Mouse (Mus musculus) forebrain, postnatal 0 days (tissue): ENCODE results near the gene Lima1. TPM values are rescaled to one million over a fixed set of nuclear protein-coding genes. Genes with fewer than 3 reads are reported as not detected.

Experiments used
- ATAC-seq: fragments of 200-750 bp; cut with Nextera tagmentation; 2 replicates; pipeline ENCODE4 v1.8.0; 2017; ENCODE audit warnings: mild to moderate bottlenecking, moderate library complexity
- DNase-seq: peaks from one replicate; pipeline ENCODE4 v3.0.0-alpha.2; 2015
- H3K27ac ChIP-seq: fragments of 300-500 bp; sonication (generic); 2 replicates; pipeline ENCODE4 v1.5.1; 2014; ENCODE audit warnings: low read depth, mild to moderate bottlenecking, antibody characterized with exemption, low read length, moderate library complexity, mixed read lengths
- H3K27me3 ChIP-seq: fragments of 300-500 bp; sonication (generic); 2 replicates; pipeline ENCODE4 v1.6.1; 2014; ENCODE audit warnings: mild to moderate bottlenecking, low read length, mixed read lengths; ENCODE audit not compliant: insufficient read depth
- H3K36me3 ChIP-seq: fragments of 300-500 bp; sonication (generic); 2 replicates; pipeline ENCODE4 v1.6.1; 2014; ENCODE audit warnings: mild to moderate bottlenecking, moderate library complexity; ENCODE audit not compliant: insufficient read depth
- H3K4me1 ChIP-seq: fragments of 300-500 bp; sonication (generic); 2 replicates; pipeline ENCODE4 v1.6.1; 2014; ENCODE audit warnings: antibody characterized with exemption; ENCODE audit not compliant: insufficient read depth
- H3K4me2 ChIP-seq: fragments of 300-500 bp; sonication (generic); 2 replicates; pipeline ENCODE4 v1.6.1; 2014; ENCODE audit warnings: low read depth, mild to moderate bottlenecking, moderate library complexity
- H3K4me3 ChIP-seq: fragments of 300-500 bp; sonication (generic); 2 replicates; pipeline ENCODE4 v1.5.1; 2014; ENCODE audit warnings: low read depth, low read length, mixed read lengths
- H3K9ac ChIP-seq: fragments of 300-500 bp; sonication (generic); 2 replicates; pipeline ENCODE4 v1.6.1; 2014; ENCODE audit warnings: mild to moderate bottlenecking
- H3K9me3 ChIP-seq: fragments of 300-500 bp; sonication (generic); 2 replicates; pipeline ENCODE4 v1.6.1; 2016; ENCODE audit warnings: low read length
- CTCF ChIP-seq: sonication (generic); IDR thresholded peaks from 2 replicates; pipeline ENCODE4 v1.5.1; 2016; ENCODE audit warnings: antibody characterized with exemption, control low read depth, low read depth
- WGBS: fragments of 180-500 bp; shearing (Covaris S2); extraction: QIAGEN DNeasy Blood & Tissue Kit; methylation state at CpG from one replicate; pipeline ENCODE4 v1.1.7; 2014; 5-methylcytosine and 5-hydroxymethylcytosine counted together
- polyA plus RNA-seq: library from polyadenylated mRNA; unstranded; fragments of >200 nt; fragmentation: Nextera tagmentation; extraction: Ambion mirVana; gene quantifications from 2 replicates; pipeline ENCODE4 v1.2.1, GENCODE M21; 2015
- total RNA-seq: library from RNA; depleted of rRNA; stranded (reverse); fragments of >200 nt; gene quantifications from 2 replicates; pipeline ENCODE4 v1.2.3, GENCODE M21; 2014

Gene Lima1
- total and polyA plus RNA-seq, 2 experiments from 2014 or later = 9.7 to 11.8 TPM

- no peak for ATAC-seq
- no peak for TF ChIP-seq CTCF
- no peak overlapping the region for H3K4me3 ChIP-seq
- no peaks in the 10 kb centered on the region for H3K9me3 ChIP-seq
- H3K4me2 ChIP-seq = no peak overlapping the region
- no peaks in the 10 kb centered on the region for H3K27me3 ChIP-seq
- H3K9ac ChIP-seq = no peak overlapping the region
- WGBS = 85% methylated on average over 4 of the region's 4 CpGs
- no peak for DNase-seq
- H3K36me3 ChIP-seq = no peaks in the 10 kb centered on the region; the same call in 1 of the 2 replicates
- H3K4me1 ChIP-seq = no peaks in the 10 kb centered on the region
- H3K27ac ChIP-seq = no peak overlapping the region
These were observed 7.6 kb downstream of the Lima1 start for GRCm38 (mm10) chr15:99867654-99868053.

DNA sequence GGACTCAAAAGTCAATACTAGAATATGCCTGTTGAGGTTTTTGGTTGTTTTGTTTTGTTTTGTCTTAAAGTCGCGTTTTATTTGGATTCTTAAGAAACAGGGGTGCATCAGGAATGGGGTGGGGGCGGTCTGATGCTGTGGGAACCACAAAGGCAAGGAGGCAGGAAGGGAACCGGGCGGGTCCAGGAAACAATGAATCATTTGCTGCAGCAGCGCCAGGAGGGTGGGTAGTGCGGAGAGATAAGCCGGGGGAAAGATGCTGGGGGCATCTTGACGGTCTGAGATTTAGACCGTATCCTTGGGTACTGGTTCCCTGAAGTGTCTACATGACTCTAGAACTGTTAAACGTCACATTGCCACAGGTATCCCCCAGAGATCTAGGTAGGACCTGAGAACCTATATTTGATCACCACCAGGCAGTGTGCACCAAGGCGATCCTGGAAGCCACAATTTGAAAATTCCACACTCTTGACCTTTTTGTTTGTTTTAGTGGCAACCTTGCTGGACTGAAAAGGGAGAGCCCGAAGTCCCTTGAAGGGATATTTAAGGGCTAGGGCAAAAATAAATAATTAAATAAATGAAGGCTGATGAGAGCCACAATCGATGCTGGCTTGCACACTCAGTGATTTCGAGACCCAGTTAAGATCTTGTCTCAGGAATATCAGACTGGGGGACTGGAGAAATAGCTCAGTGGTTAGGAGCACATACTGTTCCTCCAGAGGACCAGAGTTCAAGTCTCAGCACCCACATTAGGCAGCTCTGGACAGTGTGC, 8.6 kb downstream of the Lima1 start:
- TF ChIP-seq CTCF = no peak
- WGBS = 85% methylated on average over 15 of the region's 15 CpGs
- Histone ChIP-seq H3K27ac (no peak overlapping the region), H3K27me3 (no peaks in the 10 kb centered on the region), H3K9me3 (no peaks in the 10 kb centered on the region), H3K36me3 (no peaks in the 10 kb centered on the region; the same call in 1 of the 2 replicates), H3K9ac (no peak overlapping the region), H3K4me2 (no peak overlapping the region), H3K4me3 (no peak overlapping the region), H3K4me1 (no peaks in the 10 kb centered on the region)
- DNase-seq = no peak
- no peak for ATAC-seq

DNA sequence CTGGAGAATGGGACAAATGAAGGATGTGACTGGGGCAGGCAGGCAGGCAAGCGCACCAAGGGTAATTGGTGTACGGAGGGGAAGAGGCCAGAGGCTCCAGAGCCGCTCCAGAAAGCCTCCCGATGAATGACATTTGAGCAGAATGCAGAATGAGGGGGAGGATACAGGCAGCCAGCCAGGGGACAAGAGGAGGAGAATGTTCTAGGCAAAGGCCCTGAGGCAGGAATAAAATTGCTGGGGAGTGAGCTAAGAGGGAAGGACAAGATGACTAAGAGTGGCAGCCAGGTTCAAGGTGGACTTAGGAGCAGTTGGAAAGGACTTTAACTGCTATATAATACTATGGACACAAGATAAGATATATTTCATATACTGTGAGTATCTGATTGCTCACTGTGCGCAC, 9.3 kb downstream of the Lima1 start:
- DNase-seq = no peak
- Histone ChIP-seq H3K4me1 (no peaks in the 10 kb centered on the region), H3K27me3 (no peaks in the 10 kb centered on the region), H3K4me3 (no peak overlapping the region), H3K9me3 (no peaks in the 10 kb centered on the region), H3K36me3 (no peaks in the 10 kb centered on the region; the same call in 1 of the 2 replicates), H3K4me2 (no peak overlapping the region), H3K27ac (no peak overlapping the region), H3K9ac (no peak overlapping the region)
- no peak for ATAC-seq
- no peak for TF ChIP-seq CTCF
- WGBS = 43% methylated on average over 5 of the region's 5 CpGs

GRCm38 (mm10) chr15:99865494-99865941, 9.7 kb downstream of the Lima1 start:
- WGBS = 87% methylated on average over 20 of the region's 20 CpGs
- H3K9ac ChIP-seq = no peak overlapping the region
- DNase-seq (no peak), ATAC-seq (no peak)
- H3K9me3 ChIP-seq = no peaks in the 10 kb centered on the region
- no peaks in the 10 kb centered on the region; the same call in 1 of the 2 replicates for H3K36me3 ChIP-seq
- no peaks in the 10 kb centered on the region for H3K4me1 ChIP-seq
- H3K27ac ChIP-seq = no peak overlapping the region
- no peak for TF ChIP-seq CTCF
- no peaks in the 10 kb centered on the region for H3K27me3 ChIP-seq
- no peak overlapping the region for H3K4me2 ChIP-seq
- no peak overlapping the region for H3K4me3 ChIP-seq

- Histone ChIP-seq H3K4me3 (no peak overlapping the region), H3K27me3 (no peaks in the 10 kb centered on the region), H3K4me1 (no peaks in the 10 kb centered on the region), H3K9ac (no peak overlapping the region), H3K27ac (no peak overlapping the region), H3K9me3 (no peaks in the 10 kb centered on the region), H3K36me3 (no peaks in the 10 kb centered on the region; the same call in 1 of the 2 replicates), H3K4me2 (no peak overlapping the region)
- WGBS = 82% methylated on average over 7 of the region's 7 CpGs
- DNase-seq (no peak), ATAC-seq (no peak)
- TF ChIP-seq CTCF = no peak
These were observed 10.2 kb downstream of the Lima1 start for GRCm38 (mm10) chr15:99865046-99865445.

DNA sequence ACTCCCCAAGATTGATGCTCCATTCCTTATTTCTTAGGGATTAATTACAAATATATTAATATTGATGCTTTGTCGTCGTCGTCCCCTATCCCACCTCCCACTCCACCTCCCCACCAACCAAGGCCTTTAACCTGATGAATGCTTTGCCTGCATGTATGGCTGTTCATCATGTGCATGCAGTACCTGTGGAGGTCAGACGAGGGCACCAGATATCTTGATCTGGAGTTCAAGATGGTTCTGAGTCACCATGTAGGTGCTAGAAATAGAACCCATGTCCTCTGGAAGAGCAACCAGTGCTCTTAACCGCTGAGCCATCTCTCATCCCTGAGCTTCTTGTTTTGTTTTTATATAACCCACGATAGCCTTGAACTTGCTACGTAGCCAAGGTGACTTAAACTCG, 11.5 kb downstream of the Lima1 start:
- Histone ChIP-seq H3K27ac (no peak overlapping the region), H3K36me3 (no peaks in the 10 kb centered on the region; the same call in 1 of the 2 replicates), H3K9ac (no peak overlapping the region), H3K4me3 (no peak overlapping the region), H3K4me2 (no peak overlapping the region), H3K9me3 (no peaks in the 10 kb centered on the region), H3K4me1 (no peaks in the 10 kb centered on the region), H3K27me3 (no peaks in the 10 kb centered on the region)
- ATAC-seq = no peak
- DNase-seq = no peak
- WGBS = 96% methylated on average over 8 of the region's 8 CpGs
- no peak for TF ChIP-seq CTCF

- Histone ChIP-seq H3K27me3 (no peaks in the 10 kb centered on the region), H3K4me1 (no peaks in the 10 kb centered on the region), H3K4me2 (no peak overlapping the region), H3K27ac (no peak overlapping the region), H3K9me3 (no peaks in the 10 kb centered on the region), H3K36me3 (no peaks in the 10 kb centered on the region; the same call in 1 of the 2 replicates), H3K4me3 (no peak overlapping the region), H3K9ac (no peak overlapping the region)
- ATAC-seq (no peak), DNase-seq (no peak)
- WGBS = 98% methylated on average over 6 of the region's 6 CpGs
- no peak for TF ChIP-seq CTCF
These were observed 11.9 kb downstream of the Lima1 start for GRCm38 (mm10) chr15:99863358-99863757.
